Mouse (Mus musculus): Measurements from ENCODE around the gene Mlec.
A peak's percentile ranks its signal among the peaks of the same experiment; 100 is the strongest.

The Mlec gene

DNA sequence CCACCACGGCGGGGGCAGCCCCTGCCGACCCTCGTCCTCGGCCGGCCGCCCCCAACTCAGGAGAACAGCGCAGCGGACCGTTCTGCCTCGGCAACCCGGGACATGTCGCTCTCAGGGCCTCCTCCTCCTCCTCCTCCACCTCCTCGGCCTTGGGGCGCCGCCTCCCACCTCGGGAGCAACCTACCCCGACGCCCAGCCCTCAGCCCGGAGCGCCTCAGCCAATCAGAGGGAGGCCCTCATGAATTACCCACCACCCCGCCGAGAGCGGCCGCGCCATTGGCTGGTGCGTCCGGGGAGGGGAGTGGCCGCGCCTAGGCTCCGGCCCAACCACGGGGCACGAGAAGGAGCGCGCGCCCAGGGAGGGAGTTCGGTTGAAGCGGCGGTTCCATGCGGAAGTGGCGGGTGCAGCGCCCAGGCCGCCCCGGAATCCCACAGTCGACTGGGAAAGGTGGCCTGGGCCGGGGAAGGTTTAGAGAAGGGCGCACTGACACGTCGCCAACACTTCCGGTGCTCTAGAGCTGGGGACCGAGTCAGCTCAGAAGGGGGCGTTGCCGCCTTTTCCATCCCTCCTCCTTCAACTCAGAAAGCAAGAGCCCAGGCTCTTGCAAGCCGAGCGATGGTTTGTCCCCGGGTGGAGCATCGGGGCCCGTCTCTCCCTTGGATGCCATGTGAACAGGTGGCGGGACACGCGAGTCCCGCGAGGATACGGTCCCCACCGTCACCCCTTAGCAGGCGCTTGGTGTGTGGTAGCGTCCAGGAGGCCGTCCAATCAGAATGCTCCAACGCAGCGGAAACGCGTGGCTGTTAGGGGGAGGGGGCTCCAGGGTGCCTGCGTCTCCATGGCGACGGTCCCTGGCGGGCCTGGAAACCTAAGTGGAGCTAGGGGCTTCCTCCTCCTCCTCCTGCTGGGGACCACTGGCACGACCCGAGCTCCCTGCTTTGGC lies at the start of gene Mlec:
Mlec (minus strand) TSS at position 140 of the 944 bp plus-strand sequence.
- H3K36me3 ChIP-seq (ENCODE audit: control insufficient read depth, insufficient read depth, low read length, poor library complexity, severe bottlenecking): no peaks in the 10 kb centered on the region
- DNase-seq (ENCODE audit: low read depth, low spot score): peak; percentile 98
- H3K27me3 ChIP-seq (ENCODE audit: control insufficient read depth, insufficient read depth, low read length, poor library complexity, severe bottlenecking): no peaks in the 10 kb centered on the region

DNA sequence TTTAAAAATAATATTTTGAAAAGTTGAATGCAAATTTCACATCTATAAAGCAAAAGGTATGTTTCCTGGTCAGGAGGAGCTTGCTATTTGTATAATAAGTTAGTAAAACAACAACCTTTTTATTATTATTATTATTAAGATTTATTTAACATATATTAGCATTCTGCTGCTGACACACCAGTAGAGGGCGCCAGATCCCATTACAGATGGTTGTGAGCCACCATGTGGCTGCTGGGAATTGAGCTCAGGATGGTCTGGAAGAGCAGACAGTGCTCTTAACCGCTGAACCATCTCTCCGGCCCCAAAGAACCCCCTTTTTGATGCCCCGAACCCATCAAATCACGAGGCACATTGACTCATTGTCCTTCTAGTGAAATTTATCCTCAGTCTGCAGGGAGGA lies 49.3 kb upstream of the Mlec start:
- DNase-seq (ENCODE audit: low read depth, low spot score): no peak

DNA sequence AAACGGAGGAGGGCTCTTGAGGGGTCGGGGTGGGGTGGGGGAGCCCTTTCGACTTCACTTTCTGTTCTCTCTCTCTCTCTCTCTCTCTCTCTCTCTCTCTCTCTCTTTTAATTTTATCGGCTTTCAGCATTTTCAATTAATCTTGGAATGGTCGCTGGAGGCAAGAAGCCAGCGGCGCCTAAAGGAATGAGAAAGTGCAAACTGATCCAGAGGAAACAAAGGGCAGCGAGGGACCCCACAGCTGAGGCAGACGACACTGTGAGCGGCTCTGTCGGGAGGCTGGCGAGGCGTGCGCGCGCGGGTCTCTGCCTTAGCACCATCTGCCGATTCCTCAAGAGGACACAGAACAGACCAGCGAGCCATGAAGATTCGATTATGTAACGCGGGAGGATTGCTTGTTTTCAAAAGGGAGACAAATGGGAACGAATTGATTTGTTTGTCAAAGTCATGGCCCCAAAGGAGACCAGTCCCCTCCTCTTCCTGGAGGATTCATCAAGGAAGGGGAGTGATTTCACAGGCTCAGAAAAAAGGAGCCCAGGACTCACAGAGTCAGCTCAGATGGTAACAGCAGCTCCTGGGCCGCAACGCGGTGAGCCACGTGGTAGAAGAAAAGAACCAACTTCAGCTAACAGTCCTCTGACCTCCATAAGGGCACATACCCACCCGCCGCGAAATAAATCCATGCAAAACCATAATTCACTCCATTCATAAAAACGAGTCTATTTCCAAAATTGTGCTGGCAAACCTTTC lies 46.8 kb upstream of the Mlec start:
- peaks cover 2% of the 10 kb centered on the region; the same call in 1 of the 2 replicates for H3K27me3 ChIP-seq (ENCODE audit: control insufficient read depth, insufficient read depth, low read length, poor library complexity, severe bottlenecking)
- peak; percentile 39 for DNase-seq (ENCODE audit: low read depth, low spot score)
- H3K36me3 ChIP-seq (ENCODE audit: control insufficient read depth, insufficient read depth, low read length, poor library complexity, severe bottlenecking): no peaks in the 10 kb centered on the region

More for the DNA sequence above, 49.3 kb upstream of the Mlec start:
- no peaks in the 10 kb centered on the region for H3K36me3 ChIP-seq (ENCODE audit: control insufficient read depth, insufficient read depth, low read length, poor library complexity, severe bottlenecking)
- H3K27me3 ChIP-seq (ENCODE audit: control insufficient read depth, insufficient read depth, low read length, poor library complexity, severe bottlenecking): peaks cover 2% of the 10 kb centered on the region

DNA sequence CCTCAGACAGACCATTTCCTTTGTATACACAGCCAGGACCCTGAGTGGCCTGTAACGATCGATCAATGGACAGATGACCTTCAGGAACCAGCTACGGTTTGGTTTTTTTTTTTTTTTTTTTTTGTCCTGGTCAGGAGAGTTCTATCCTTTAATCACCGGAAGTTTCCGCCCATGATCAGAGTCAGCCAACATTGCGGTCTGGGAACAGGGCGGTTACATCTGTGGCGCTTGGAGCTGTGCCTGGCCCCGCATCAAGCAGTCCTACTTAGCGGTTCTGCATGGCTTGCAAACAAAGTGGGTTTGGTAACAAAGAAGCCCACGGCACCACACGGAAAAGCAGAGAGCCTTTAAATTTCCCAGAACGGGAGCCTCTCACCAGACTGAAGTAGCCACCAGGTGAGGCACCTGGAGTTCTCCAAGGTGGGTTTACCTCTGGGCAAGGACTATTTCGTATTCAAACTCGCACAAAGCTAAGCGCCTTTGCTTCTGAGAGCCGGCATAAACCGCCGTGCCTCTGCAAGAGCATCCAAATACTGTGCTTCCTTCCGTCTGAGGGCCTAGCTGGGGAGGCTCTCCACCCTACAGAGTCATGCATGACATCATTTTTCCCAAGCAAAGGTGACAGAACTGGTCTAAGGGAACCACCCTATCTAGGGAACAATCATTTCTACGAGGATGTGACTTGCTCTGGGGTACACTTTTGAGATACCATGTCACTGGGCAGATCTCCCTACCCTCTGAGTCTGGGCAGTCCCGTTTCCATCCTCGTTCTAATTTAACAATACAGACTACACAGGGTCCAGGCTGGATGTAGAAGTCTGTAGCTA lies 46.0 kb upstream of the Mlec start:
- Histone ChIP-seq H3K27me3 (ENCODE audit: control insufficient read depth, insufficient read depth, low read length, poor library complexity, severe bottlenecking) (peaks cover 2% of the 10 kb centered on the region; the same call in 1 of the 2 replicates), H3K36me3 (ENCODE audit: control insufficient read depth, insufficient read depth, low read length, poor library complexity, severe bottlenecking) (no peaks in the 10 kb centered on the region)
- no peak for DNase-seq (ENCODE audit: low read depth, low spot score)

DNA sequence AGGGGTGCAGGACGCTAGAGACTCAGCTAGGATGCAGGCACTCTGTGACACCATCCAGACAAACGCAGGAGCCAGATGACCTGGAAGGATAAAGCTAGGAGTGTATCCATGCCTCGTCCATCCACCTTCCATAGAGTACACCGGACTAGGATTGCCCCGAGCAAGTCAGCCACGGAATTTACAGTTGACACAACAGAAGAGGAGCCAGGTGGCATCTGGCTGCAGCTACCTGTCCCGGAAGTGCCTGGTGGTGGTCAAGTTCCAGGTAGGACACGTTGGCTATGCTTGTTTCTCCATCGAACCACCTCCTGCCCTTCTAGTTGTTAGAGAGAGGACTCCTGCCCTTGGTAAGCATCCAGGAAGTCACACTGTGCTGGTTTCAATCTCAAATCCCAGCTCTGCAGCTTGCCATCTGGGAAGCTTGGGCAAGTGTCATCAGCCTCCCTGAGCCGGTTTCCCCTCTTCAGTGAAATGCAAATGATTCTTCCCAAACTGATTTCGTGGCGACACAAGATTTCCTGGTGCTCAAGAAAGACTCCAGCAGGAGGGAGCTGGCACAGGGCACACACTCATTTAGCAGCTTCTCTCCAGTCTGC lies 36.7 kb upstream of the Mlec start:
- DNase-seq (ENCODE audit: low read depth, low spot score): no peak
- Histone ChIP-seq H3K36me3 (ENCODE audit: control insufficient read depth, insufficient read depth, low read length, poor library complexity, severe bottlenecking) (no peaks in the 10 kb centered on the region), H3K27me3 (ENCODE audit: control insufficient read depth, insufficient read depth, low read length, poor library complexity, severe bottlenecking) (no peaks in the 10 kb centered on the region)

DNA sequence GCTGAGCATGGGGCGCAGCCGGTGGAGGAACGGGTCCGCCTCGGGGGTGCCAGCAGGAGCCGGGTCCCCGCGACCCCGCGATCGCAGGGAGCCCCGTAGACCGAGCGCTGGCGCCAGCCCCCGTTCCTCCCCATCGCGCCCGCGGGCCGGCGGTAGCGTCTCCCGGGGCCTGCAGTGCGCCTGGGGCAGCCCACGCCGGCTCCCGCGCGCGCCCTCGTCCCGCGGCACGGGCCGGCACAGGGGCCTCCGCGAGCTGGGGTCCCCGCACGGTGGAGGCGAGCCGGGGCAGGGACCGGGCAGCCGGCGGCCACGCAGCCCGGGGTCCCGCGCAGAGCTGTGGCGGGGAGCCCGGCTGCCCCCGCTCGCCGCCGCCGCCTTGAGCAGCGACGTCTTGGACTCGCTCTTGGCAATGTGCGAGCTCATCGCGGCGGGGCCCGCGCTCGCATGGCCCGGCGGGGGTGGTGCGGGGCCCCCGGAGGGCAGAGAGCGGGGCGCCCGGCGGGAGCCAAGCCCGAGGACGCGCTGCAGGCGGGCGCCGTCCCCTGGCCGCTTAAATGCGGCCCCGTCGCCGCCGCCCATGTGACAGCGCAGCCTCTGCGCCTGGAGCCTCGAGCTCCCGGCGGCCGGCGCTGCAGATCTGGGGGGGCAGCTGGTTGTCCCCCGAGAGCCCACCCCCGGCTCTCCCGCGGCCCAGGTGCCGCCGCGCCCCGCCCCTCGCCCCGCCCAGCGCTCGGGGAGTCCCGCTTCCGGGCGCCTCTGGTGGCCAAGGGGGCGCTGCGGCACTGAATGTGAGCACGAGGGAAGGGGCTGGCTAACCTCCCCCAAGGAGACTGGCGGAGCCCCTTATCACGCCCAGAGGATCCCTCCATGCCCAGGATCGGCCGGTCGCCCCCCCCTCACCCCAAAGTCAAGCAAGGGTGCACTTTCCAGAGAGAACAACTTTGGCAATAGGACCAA lies 36.0 kb upstream of the Mlec start, which contains the start of gene Cabp1:
Cabp1 (minus strand) TSS at position 713 of the 957 bp plus-strand sequence.
- peak; percentile 69 for DNase-seq (ENCODE audit: low read depth, low spot score)
- Histone ChIP-seq H3K36me3 (ENCODE audit: control insufficient read depth, insufficient read depth, low read length, poor library complexity, severe bottlenecking) (no peaks in the 10 kb centered on the region), H3K27me3 (ENCODE audit: control insufficient read depth, insufficient read depth, low read length, poor library complexity, severe bottlenecking) (no peaks in the 10 kb centered on the region)

DNA sequence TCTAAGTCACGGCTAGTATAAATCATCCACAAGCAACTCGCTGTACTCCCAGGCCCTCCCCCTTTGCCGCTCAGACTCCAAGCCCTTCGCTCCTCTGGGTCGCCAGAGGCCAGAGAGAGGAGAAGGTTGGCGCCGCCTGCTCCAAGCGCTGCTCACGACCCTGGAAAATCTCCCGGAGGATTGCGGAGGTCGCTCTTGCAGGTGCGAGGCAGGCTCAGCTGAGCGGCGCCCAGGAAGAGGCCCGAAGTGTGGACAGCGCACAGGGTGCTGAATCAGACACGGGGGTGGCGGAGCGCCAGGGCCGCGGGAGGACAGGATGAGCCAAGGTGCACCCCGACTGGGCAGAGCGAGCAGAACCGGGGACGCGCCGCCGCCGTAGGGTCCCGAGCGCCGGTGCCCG lies 35.2 kb upstream of the Mlec start:
- H3K27me3 ChIP-seq (ENCODE audit: control insufficient read depth, insufficient read depth, low read length, poor library complexity, severe bottlenecking): no peaks in the 10 kb centered on the region
- DNase-seq (ENCODE audit: low read depth, low spot score): peak; percentile 62
- no peaks in the 10 kb centered on the region for H3K36me3 ChIP-seq (ENCODE audit: control insufficient read depth, insufficient read depth, low read length, poor library complexity, severe bottlenecking)

DNA sequence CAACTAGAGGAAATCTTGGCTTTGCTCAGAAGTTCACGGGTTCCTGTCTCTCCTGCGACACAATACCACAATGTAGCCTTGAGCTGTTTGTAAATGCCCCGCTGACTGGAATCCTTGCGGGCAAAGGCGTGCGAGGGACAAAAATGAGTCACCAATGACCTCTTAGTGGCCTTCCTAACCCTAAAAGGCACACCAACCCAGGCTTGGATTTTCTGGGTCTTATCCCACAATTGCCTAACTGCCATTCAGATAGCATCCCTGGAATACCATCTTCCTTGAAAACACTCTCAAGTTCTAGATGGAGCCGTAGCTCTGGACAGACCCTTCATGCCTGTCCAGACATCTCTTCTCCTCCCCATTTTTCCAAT lies 34.8 kb upstream of the Mlec start:
- DNase-seq (ENCODE audit: low read depth, low spot score): no peak

DNA sequence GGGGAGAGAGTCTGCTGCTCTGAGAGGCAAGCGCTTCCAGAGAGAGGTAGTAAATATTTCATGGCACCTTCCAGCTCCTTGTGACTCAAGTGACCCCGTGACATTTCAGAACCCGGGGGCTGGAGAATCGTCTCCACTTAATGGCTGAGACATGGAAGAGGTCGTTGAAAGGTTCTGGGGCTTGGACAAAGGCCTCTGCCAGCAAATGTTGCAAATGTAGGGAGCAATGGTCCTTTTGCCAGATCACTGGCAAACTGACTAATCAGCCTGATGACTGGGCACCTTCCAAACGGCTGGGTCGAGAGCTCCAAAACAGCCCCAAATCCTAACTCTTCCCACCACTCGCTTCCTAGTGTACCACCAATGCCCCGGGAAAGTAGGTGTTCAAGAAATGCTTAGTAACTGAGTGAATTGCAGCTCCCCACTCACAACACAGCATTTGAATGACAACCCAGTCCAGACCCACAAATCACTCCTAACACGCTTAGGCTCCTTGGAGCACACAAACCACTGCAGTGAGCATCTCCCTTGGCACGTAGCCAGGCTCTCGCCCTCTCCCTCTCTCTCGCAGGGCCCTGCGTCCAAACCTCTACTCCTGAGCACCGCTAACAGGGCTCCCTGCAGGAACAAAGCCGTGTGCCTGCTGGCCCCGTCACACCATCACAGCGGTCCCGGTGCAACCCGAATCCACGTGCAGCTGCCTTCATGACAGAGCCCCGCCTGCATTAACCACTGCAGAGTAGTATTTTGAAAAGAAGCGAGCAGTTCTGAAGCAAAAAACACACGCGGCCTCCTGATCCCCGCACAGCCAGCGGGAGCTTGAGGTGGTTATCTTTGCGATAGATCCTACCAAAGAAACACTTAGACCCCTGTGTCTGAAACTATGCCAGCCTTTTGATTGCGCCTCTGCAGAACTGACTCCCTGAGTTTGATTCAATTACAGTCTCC lies 34.2 kb upstream of the Mlec start:
- Histone ChIP-seq H3K36me3 (ENCODE audit: control insufficient read depth, insufficient read depth, low read length, poor library complexity, severe bottlenecking) (no peaks in the 10 kb centered on the region), H3K27me3 (ENCODE audit: control insufficient read depth, insufficient read depth, low read length, poor library complexity, severe bottlenecking) (no peaks in the 10 kb centered on the region)
- no peak for DNase-seq (ENCODE audit: low read depth, low spot score)

More for the DNA sequence above, 34.8 kb upstream of the Mlec start:
- Histone ChIP-seq H3K27me3 (ENCODE audit: control insufficient read depth, insufficient read depth, low read length, poor library complexity, severe bottlenecking) (no peaks in the 10 kb centered on the region), H3K36me3 (ENCODE audit: control insufficient read depth, insufficient read depth, low read length, poor library complexity, severe bottlenecking) (no peaks in the 10 kb centered on the region)

DNA sequence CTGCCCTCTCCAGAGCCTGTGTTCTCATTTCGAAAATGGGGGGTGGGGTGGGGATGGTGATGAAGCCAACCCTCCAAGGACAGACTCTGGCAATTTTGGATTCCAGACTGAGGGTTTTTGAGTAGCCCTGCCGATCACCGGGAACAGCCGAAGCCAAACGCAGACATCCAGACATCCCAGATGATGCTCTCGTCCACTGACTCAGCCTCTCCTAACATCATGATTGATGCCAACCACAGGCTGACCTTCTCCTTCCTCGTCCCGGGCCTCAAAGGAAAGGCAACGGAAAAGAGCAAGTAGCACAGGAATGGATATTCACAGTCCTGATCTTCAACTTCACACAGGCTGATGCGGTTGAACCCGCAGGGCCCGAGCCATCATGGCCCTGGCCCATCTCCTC lies 32.1 kb upstream of the Mlec start:
- DNase-seq (ENCODE audit: low read depth, low spot score): no peak

DNA sequence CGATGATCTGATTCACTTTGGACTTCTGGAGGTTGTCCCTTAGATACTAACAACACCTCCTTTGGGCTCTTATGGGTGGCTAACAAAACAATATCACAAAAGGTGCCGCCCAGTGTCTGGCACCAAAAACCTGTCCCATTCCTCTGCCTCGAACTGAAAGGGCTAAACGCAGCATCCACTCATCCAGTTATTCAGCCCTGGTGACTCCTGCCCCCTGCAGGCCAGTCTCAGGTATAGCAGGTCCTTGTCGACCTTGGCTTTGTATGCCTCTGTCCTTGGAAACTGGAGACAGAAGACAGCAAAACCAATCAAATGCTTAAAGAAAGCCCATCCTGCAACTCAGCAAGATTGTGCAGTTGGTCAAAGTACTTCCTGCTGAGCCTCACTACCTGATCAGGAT lies 30.8 kb upstream of the Mlec start:
- Histone ChIP-seq H3K36me3 (ENCODE audit: control insufficient read depth, insufficient read depth, low read length, poor library complexity, severe bottlenecking) (no peaks in the 10 kb centered on the region), H3K27me3 (ENCODE audit: control insufficient read depth, insufficient read depth, low read length, poor library complexity, severe bottlenecking) (no peaks in the 10 kb centered on the region)
- peak; percentile 77 for DNase-seq (ENCODE audit: low read depth, low spot score)

More for the DNA sequence above, 32.1 kb upstream of the Mlec start:
- H3K27me3 ChIP-seq (ENCODE audit: control insufficient read depth, insufficient read depth, low read length, poor library complexity, severe bottlenecking): no peaks in the 10 kb centered on the region
- no peaks in the 10 kb centered on the region for H3K36me3 ChIP-seq (ENCODE audit: control insufficient read depth, insufficient read depth, low read length, poor library complexity, severe bottlenecking)

DNA sequence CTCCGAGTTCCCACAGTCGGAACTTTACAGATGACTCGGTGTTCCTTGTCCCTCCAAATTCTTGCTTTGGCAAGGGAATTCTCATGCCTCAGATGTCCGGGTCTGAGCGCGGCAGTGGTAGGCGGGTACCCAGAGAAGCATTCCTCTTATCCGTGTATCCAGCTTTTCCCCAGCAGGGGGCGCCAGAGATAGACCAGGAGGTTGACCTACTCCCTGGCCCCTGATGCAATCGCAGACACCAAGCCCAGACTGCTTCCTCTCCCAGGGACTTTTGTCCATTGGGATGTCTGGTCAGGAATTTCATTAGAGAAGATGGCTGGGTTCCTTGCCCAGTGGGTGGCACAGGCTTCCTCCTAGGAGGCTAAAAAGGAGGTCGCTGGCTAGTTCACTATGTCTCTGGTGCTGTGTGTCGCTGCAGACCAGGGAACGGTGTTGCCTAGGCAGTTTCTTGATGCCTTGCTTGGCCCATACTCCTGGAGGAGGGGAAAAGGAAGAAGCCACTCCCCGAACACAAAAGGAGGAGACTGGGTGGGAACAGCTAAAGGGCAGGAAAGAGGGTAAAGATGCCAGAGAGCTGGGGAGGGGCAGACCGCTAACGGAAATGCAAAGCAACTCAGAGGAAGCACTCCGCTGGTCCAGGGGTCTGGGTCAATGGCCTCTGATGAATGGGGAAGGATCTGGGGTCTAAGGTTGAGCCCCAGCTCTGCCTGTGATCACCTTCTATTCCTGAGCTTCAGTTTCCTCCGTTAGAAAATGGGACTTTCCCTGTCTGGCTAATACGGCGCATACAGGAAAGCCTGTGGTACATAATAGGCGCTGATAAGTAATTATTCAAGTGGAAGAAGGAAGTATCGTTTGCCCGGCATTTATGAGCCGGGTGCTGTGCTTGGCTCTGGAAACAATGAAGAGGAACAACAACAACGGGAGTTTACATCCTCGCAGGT lies 29.5 kb upstream of the Mlec start:
- H3K27me3 ChIP-seq (ENCODE audit: control insufficient read depth, insufficient read depth, low read length, poor library complexity, severe bottlenecking): no peaks in the 10 kb centered on the region
- H3K36me3 ChIP-seq (ENCODE audit: control insufficient read depth, insufficient read depth, low read length, poor library complexity, severe bottlenecking): no peaks in the 10 kb centered on the region
- DNase-seq (ENCODE audit: low read depth, low spot score): peak; percentile 88
